Mouse (Mus musculus): ENCODE measurements at regions not wholly inside any gene's neighbourhood (a gene's known extent, or its start where the extent isn't known, plus 50 kb on each side); places are given as distances from the start of the nearest gene placed in this dataset.

GRCm38 (mm10) chr4:87501791-87502190 is 271.5 kb upstream of the Slc24a2 start:
- DNase-seq = no peak

DNA sequence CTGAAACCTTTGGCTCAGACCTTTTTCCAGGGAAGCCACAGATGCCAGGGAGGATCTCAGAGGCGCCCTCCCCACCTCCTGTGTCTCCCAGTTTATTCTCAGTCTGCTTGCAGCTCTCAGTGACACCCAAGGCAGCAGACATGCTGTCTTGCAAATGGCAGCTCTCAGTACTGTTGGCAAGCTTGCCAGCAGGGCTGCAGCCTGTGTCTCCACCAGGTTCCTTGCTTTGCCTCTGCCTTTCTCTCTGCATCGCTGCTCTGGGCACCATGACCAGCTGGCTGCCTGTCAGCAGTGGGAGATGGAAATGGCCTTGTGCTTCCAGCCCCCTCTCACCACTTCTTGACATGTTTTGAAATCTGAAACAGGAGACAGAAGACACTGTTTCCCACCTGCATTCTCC is 270.2 kb upstream of the Slc24a2 start:
- no peak for DNase-seq

- DNase-seq = no peak
Measured at GRCm38 (mm10) chr4:87487798-87488197, 257.5 kb upstream of the Slc24a2 start.

GRCm38 (mm10) chr4:87475537-87475936 is 245.3 kb upstream of the Slc24a2 start:
- DNase-seq = no peak

DNA sequence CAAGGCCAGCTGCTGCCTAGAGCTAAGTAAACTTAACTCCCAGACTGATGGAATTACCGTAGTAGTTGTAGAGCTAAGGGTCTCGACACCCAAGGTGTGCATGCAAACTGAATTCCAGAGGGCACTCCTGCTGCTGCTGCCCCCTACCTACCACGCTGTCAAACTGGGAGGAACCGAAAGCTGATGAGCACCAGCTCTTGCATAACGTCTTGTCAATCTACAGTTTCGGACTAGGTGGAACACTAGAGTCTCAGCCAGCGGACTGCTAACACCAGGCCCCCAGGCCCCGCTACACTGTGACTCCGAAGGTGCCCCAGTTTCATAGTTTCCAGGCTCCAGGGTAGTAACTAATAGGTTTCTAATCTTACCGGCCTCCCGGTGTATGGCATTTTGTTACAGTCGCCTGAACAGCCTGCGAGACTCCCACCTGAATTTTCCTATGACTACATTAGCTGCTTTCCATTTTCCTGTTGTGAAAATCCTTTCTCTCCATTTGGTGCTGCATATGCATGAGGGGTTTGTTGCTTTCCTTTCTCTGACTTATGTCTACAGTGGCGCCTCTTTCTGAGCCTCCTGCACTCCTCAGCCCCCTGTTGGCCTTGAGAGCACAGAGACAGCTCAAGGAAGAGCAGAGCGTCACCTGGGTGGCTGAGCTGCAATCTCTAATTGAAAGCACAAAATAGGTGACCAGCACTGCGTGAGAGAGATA is 243.2 kb upstream of the Slc24a2 start:
- no peak for DNase-seq

- DNase-seq = no peak
Measured at GRCm38 (mm10) chr4:87472787-87473186, 242.5 kb upstream of the Slc24a2 start.

- DNase-seq = no peak
Measured at GRCm38 (mm10) chr4:87471385-87471784, 241.1 kb upstream of the Slc24a2 start.

GRCm38 (mm10) chr4:87467600-87467999 is 237.3 kb upstream of the Slc24a2 start:
- DNase-seq = no peak

DNA sequence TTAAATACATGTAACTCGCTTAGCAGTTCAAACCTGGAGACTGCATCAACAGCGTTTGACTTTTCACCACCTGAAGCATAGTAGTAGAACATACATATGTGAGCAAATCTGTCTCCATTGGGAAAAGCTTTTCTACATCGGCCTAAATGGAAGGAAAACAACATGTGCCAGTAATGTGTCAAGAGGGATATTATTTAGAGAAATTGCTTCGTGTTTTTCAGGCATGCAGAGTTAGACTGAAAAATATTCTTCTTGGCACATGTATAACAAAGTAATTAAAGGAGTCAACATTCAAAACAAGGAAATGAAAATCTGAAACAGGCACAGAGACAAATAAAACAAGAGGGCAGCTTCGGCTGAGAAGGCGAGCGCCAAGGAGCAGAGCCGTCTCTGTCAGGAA is 236.7 kb upstream of the Slc24a2 start:
- DNase-seq = no peak

DNA sequence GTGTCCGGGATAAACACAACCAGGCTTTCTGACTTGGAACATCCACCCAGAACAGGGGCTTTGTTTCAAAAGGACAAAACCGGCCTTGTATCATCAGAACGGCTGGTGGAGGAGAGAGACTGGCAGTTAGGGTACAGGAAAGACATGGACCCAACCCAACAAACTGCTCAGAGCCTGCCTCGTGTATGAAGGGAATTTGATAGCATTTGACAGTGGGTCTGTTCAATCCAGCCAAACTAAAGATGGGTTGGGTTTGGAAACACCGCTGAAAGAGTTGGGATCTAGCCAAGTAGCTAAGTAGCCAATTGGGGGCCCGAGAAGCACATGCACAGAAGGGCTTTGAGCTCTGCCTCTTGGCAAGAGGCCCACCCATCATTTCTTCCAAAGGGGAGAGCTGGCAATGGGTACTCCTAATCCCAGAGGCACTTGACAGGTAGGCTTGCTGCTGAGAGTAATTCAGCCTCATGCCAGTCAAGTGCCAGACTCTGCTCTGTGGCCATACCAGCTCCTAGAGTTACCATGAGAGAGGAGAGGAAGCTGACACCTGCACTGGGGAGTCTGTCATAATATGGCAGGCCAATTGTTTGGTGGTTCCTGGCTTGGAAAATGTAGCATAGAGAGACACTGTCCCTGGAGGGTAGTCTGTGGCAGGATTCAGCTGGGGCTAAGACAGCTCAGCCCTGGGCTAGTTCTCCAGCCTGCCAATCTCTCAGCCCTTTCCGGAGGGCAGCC is 231.1 kb upstream of the Slc24a2 start:
- peak; percentile 15 to 41 for DNase-seq

GRCm38 (mm10) chr4:87455863-87456578 is 225.7 kb upstream of the Slc24a2 start:
- no peak for DNase-seq

- DNase-seq = no peak
Measured at GRCm38 (mm10) chr4:87452122-87452521, 221.8 kb upstream of the Slc24a2 start.

DNA sequence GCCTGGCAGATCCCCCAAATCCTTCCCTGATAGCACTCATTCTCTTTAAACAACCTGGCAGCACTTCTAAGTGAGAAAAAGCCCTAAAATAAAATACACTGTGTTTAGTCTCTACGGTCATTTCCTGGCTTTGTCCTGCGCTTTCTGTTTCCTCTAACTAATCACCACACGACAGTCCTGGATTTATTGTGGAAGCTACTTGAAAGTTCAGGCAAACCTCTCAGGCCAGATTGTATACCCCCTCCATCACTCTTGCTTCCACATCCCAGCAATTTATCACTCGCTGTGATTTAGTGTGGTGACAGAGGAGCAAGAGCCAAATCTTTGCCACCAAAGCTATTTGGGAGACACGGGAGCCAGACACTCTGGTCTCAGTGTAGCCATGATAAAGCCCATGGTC is 221.0 kb upstream of the Slc24a2 start:
- peak in 1 of 2 experiments; percentile 7 for DNase-seq

GRCm38 (mm10) chr4:87448338-87448737 is 218.1 kb upstream of the Slc24a2 start:
- no peak for DNase-seq

- no peak for DNase-seq
Measured at GRCm38 (mm10) chr4:87446856-87447255, 216.6 kb upstream of the Slc24a2 start.

GRCm38 (mm10) chr4:87434136-87434535 is 203.9 kb upstream of the Slc24a2 start:
- DNase-seq = no peak

- peak in 1 of 2 experiments; percentile 17 for DNase-seq
Measured at GRCm38 (mm10) chr4:87428374-87428773, 198.1 kb upstream of the Slc24a2 start.

DNA sequence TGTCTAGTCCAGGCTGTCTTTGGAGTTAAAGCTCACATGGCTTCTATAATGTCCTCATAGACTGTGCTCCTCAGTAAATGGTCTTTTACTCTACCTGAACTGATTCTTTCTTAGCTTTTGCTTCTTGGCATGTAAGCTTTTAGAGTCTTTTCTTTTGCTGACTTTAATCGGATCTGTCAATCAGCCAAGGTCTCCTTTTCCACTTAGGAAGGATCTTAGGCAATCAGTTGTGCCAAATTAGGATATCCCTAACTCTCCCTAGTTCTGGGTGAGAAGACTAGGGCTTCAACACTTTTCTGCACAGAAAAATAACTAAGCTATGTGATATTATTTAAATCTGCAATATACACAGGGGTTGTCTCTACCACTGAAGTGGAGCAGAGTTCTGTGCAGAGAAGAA is 193.8 kb upstream of the Slc24a2 start:
- DNase-seq = no peak

DNA sequence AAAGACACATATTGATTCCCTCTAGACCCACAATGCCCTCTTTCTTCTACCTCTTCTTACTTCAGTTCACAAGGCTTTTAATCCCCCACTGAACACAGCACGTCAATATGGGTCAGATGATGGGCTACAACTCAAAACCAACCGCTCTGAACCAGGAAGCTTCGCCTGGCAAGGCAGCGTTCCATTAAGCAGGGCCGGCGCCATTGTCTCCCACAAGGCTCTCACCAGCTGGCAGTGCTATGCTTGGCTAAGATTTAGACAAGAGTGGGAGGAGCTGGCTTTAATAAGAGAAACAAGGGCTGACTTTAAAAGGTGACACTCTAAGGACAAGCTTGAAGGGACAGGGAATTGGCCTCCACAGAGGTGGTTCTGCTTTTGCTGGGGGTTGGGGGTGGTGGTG is 192.3 kb upstream of the Slc24a2 start:
- no peak for DNase-seq

GRCm38 (mm10) chr4:87403354-87403753 is 173.1 kb upstream of the Slc24a2 start:
- peak; percentile 48 to 56 for DNase-seq

DNA sequence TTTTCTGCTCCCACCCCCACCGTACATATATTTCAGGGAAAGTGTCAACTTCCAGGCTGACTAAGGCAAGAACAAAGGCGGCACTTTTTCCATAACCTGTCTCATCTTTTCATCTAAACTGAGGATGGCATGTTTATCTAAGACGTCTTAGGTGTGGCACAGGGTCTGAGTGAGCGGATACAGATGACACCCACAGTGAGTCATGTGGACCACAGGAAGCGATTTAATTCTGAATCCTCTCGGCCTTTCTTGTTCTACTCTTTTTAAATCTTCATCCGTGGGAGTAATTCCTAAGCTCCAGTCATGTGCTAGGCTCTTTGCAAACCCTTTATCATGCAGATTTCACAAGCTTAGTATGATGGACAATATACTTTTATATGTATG is 171.9 kb upstream of the Slc24a2 start:
- no peak for DNase-seq

DNA sequence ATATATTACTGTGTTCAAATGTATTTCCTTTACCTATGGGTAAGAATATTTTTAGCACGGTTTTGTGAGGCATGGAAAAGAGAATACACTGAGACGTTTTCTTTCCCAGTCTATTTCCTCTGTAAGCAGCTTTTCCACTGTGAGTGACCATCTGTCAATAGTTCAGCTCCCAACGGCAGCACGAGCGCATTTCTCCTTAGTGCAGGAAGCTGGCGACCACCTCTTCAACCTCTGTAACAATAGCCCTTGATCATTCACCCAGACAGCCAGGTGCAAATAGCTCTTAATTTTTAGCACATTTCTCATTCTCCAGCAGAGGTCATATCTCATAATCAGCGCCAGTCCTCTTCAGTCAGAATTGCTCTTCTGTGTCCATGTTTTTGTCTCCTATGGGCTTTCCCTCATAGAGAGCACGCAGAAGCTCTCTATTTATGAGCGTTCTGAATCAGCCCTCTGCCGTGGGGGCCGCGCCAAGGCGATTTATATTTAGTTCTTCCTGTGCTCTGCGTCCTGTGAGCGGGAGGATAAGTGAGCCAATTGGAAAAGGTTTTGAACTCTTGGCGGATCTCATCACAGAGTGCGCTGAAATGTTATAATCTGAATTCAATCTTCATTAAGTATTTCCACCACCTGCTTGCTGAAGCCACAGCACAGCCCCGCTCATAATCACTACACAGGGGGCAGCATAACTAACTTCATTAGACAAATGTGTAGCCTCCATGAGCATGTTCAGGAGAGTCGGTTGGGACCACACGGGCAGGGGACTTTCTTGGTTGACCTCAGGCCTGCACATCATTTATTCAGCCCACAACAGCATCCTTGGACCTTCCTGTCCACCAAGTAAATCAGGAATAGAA is 171.3 kb upstream of the Slc24a2 start:
- peak; percentile 24 to 61 for DNase-seq

DNA sequence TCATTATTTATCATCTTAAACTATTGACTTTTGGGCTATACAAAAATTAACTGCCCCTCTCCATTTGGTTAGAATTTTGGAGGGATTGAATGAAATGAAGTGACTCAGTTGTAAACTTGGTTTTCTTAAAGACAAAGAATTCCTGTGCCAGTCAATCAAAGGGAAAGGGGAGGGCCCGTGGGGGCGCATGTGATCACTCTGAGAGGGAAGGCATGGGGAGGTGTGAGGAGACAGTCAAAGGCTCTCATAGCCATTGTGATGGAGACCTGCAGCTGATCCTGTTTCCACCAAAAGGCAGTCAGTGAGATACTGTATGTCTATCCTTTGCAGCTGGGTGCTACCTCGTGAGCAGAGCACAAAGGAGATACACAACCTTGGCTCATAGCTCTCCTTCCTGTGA is 156.6 kb upstream of the Slc24a2 start:
- DNase-seq = no peak

All from lung, postnatal 4 days (tissue).